Mouse (Mus musculus) neural tube, embryonic 14.5 days (tissue): ENCODE data around the gene S100a2. TPM values are rescaled to one million over a fixed set of nuclear protein-coding genes. Genes with fewer than 3 reads are reported as not detected.
A peak's percentile ranks its signal among the peaks of the same experiment; 100 is the strongest.

Experiments
- ATAC-seq: fragments of 200-750 bp; cut with Nextera tagmentation; 2 replicates; pipeline ENCODE4 v1.8.0; 2017; ENCODE audit warnings: low read depth, mild to moderate bottlenecking, moderate TSS enrichment, moderate library complexity
- H3K27ac ChIP-seq: fragments of 300-500 bp; sonication (generic); 2 replicates; pipeline ENCODE4 v1.5.1; 2014; ENCODE audit warnings: low read depth, mild to moderate bottlenecking, control low read depth, low read length, moderate library complexity, mixed read lengths
- H3K27me3 ChIP-seq: fragments of 300-500 bp; sonication (generic); 2 replicates; pipeline ENCODE4 v1.6.1; 2014; ENCODE audit warnings: low read length; ENCODE audit not compliant: control insufficient read depth, insufficient read depth
- H3K36me3 ChIP-seq: fragments of 300-500 bp; sonication (generic); 2 replicates; pipeline ENCODE4 v1.6.1; 2014; ENCODE audit warnings: low read length, mixed read lengths; ENCODE audit not compliant: control insufficient read depth, insufficient read depth
- H3K4me1 ChIP-seq: fragments of 300-500 bp; sonication (generic); 2 replicates; pipeline ENCODE4 v1.6.1; 2014; ENCODE audit warnings: low read length; ENCODE audit not compliant: control insufficient read depth, insufficient read depth
- H3K4me2 ChIP-seq: fragments of 300-500 bp; sonication (generic); 2 replicates; pipeline ENCODE4 v1.6.1; 2014; ENCODE audit warnings: mild to moderate bottlenecking, low read depth, low read length, control low read depth
- H3K4me3 ChIP-seq: fragments of 300-500 bp; sonication (generic); 2 replicates; pipeline ENCODE4 v1.5.1; 2014; ENCODE audit warnings: low read depth, low read length, control low read depth, mixed read lengths
- H3K9ac ChIP-seq: fragments of 300-500 bp; sonication (generic); replicated peaks from 2 replicates; pipeline ENCODE4 v1.6.1; 2014; ENCODE audit warnings: low read depth, mild to moderate bottlenecking, control low read depth, low read length, mixed read lengths
- H3K9me3 ChIP-seq: fragments of 300-500 bp; sonication (generic); 2 replicates; pipeline ENCODE4 v1.6.1; 2016; ENCODE audit warnings: low read length; ENCODE audit not compliant: control insufficient read depth
- WGBS: fragments of 180-500 bp; shearing (Covaris S2); extraction: QIAGEN DNeasy Blood & Tissue Kit; methylation state at CpG from one replicate; pipeline ENCODE4 v1.1.7; 2014; 5-methylcytosine and 5-hydroxymethylcytosine counted together
- polyA plus RNA-seq: library from polyadenylated mRNA; unstranded; fragments of >200 nt; fragmentation: Nextera tagmentation; extraction: Ambion mirVana; gene quantifications from 2 replicates; pipeline ENCODE4 v1.2.1, GENCODE M21; 2014

Gene S100a2
- polyA plus RNA-seq, 1 experiment from 2014 or later, result not detected

DNA sequence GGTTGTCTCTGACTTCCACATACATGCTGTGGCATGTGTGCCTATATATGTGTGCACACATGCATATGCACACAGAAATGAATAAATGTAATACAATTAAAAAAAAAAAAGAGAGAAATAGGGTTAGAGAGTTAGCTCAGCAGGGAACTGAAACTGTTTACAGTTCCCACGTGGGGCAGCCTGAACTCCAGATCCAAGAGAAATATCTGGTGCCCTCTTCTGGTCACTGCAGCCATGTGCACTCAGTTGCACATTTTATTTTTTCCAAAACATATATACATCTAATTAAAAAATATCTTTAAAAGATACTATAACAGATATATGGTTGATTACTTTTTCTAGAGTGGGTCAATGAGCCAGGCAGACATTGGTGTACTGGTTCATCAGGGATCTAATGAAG, 27.5 kb downstream of the S100a2 start:
- Histone ChIP-seq H3K4me2 (no peak overlapping the region), H3K9ac (no peak overlapping the region), H3K27me3 (no peaks in the 10 kb centered on the region), H3K4me3 (no peak overlapping the region), H3K4me1 (no peaks in the 10 kb centered on the region; the same call in 1 of the 2 replicates), H3K36me3 (no peaks in the 10 kb centered on the region), H3K9me3 (no peaks in the 10 kb centered on the region), H3K27ac (no peak overlapping the region)
- ATAC-seq, result no peak
- WGBS, result 25% methylated on average over 1 of the region's 1 CpGs

DNA sequence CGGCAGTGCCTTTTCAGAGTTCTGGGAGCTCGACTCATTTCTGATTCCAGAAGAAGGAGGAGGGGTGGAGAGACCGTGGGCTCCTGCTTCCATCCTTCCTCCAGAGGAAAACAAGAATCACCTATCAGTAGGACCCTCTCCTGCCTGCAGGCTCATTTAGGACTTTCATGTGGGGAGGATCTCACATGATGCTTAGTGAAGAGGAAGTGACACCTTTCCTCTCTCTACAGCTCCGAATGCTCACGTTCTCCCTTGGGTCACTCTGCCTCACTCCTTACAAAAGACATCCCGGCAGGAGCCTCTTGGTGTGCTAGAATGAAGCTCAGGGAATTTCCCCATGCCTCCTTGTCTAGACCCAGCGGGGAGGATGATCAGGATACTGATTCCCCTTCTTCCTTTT, 31.5 kb downstream of the S100a2 start:
- no peaks in the 10 kb centered on the region for H3K9me3 ChIP-seq
- H3K9ac ChIP-seq, result no peak overlapping the region
- 64% methylated on average over 7 of the region's 7 CpGs for WGBS
- no peak overlapping the region for H3K4me3 ChIP-seq
- H3K4me1 ChIP-seq, result peaks cover 8% of the 10 kb centered on the region; the same call in 1 of the 2 replicates
- no peak overlapping the region for H3K4me2 ChIP-seq
- no peaks in the 10 kb centered on the region for H3K36me3 ChIP-seq
- ATAC-seq, result no peak
- H3K27ac ChIP-seq, result no peak overlapping the region
- no peaks in the 10 kb centered on the region for H3K27me3 ChIP-seq

DNA sequence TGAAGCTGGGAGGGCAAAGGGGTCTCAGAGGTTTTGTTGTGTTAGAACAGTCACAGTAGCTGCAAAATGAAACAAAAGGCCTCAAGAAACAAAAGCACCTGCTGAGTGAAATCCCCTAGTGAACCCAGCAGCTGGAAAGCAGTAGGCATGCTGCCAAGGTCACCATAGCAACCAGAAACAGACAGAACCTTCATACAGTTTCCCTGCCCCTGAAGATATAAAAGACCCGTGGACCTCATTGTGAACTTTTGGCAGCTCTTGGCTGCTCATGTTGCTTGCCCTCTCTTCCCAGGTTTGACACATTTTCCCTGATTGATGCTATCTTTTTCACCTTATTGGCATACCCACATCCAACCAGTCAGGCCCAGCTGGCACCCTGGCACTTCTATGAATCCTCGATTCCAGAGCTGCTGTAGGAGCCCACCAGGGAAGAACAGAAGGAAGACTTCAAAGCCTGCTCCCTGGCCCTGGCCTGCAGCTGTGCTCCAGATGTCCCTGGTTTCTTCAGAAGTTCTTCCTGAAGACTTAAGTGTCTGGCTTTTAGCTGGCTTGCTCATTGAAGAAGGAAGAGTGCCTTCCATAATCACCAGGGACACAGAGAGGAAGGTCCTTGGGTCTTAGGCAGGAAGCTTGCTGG, 33.5 kb downstream of the S100a2 start:
- H3K27me3 ChIP-seq, result no peaks in the 10 kb centered on the region
- H3K27ac ChIP-seq, result no peak overlapping the region
- H3K9ac ChIP-seq, result no peak overlapping the region
- no peak overlapping the region for H3K4me3 ChIP-seq
- peak; percentile 66 for ATAC-seq
- H3K9me3 ChIP-seq, result no peaks in the 10 kb centered on the region
- no peak overlapping the region for H3K4me2 ChIP-seq
- H3K36me3 ChIP-seq, result no peaks in the 10 kb centered on the region
- WGBS, result 10% methylated on average over 2 of the region's 2 CpGs
- peaks cover 8% of the 10 kb centered on the region; the same call in 1 of the 2 replicates for H3K4me1 ChIP-seq

DNA sequence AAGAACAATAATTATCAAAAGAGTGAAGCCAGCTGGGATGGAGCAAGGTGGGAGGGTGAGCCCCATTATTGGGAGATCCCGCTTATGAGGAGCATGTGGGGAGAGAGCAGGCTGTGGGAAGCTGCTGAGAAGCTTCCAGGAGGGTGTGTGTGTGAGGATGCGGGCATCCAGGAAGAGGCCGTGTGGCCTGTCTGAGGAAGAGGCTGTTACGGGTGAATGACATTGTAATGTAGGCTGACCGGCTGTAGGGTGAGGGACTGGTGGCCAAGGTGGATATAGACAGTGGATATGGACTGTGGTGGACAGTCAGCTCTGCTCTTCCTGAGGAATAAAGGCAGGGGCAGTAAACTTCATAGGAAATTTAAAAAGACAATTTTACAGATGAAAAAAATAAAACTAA, 35.4 kb downstream of the S100a2 start:
- H3K9me3 ChIP-seq, result no peaks in the 10 kb centered on the region
- H3K9ac ChIP-seq, result no peak overlapping the region
- peaks cover 8% of the 10 kb centered on the region; the same call in 1 of the 2 replicates for H3K4me1 ChIP-seq
- no peak for ATAC-seq
- H3K27ac ChIP-seq, result no peak overlapping the region
- WGBS, result 77% methylated on average over 5 of the region's 5 CpGs
- no peak overlapping the region for H3K4me3 ChIP-seq
- H3K4me2 ChIP-seq, result no peak overlapping the region
- no peaks in the 10 kb centered on the region for H3K36me3 ChIP-seq
- H3K27me3 ChIP-seq, result no peaks in the 10 kb centered on the region

DNA sequence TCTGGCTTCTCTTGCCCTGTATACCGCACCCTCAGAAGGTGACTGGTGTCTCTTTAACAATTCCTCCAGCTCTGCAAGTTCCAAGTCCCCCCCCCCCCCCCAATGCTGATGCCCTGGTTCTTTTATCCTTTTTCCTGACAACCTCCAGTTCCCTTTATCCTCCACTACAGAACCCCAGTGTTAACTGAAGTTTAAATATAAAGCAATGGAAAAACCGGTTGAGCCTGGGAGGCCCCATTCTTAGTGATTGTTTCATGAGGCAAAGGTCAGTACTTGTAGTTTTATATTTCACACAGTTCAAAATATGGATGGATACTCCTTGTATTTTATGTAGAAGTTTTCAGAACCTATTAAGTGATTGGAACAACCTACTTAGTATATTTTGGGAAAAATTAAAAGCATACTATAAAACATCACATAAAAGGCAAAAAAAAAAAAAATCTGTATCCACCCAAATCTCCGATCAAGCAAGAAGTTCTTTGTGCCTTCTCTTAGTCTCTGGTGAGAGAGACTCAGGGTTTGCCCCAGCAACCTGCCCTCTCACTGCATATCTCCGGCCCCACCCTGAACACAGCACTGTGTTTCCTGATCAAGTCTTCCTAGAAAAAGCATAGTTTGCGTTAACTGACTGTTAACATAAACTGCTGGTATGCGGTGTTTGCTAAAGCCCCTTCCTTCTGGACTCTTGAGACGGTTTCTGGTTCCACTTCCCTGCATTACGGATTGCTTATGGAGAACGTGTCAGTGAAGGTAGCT, 36.4 kb downstream of the S100a2 start:
- no peak overlapping the region for H3K4me3 ChIP-seq
- H3K4me2 ChIP-seq, result no peak overlapping the region
- H3K27me3 ChIP-seq, result no peaks in the 10 kb centered on the region
- H3K9me3 ChIP-seq, result no peaks in the 10 kb centered on the region
- H3K27ac ChIP-seq, result no peak overlapping the region
- peaks cover 8% of the 10 kb centered on the region; the same call in 1 of the 2 replicates for H3K4me1 ChIP-seq
- 88% methylated on average over 9 of the region's 9 CpGs for WGBS
- no peak overlapping the region for H3K9ac ChIP-seq
- no peak for ATAC-seq
- no peaks in the 10 kb centered on the region for H3K36me3 ChIP-seq

DNA sequence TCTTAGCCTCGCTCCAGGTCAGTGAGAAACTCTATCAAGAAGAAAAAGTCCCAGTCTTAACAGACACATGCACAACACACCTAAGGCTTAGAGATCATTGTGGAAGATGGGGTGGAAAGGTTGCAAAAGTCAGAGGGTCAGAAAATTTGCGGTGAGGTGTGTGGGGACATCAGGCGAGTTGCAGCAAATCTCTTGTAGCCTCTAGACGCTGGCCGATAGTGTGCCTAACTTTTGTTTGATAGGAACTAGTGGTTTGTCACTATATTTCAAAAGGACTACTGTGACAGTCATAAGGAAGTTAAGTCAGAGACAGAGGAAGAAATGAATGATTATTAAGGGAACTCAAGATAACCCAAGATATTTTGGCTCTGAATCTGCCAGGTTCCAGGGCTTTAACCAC, 37.3 kb downstream of the S100a2 start:
- no peak overlapping the region for H3K4me3 ChIP-seq
- no peak overlapping the region for H3K4me2 ChIP-seq
- H3K9ac ChIP-seq, result no peak overlapping the region
- H3K27ac ChIP-seq, result no peak overlapping the region
- H3K36me3 ChIP-seq, result no peaks in the 10 kb centered on the region
- WGBS, result 95% methylated on average over 5 of the region's 5 CpGs
- no peaks in the 10 kb centered on the region for H3K27me3 ChIP-seq
- ATAC-seq, result no peak
- no peaks in the 10 kb centered on the region for H3K9me3 ChIP-seq
- peaks cover 8% of the 10 kb centered on the region; the same call in 1 of the 2 replicates for H3K4me1 ChIP-seq

DNA sequence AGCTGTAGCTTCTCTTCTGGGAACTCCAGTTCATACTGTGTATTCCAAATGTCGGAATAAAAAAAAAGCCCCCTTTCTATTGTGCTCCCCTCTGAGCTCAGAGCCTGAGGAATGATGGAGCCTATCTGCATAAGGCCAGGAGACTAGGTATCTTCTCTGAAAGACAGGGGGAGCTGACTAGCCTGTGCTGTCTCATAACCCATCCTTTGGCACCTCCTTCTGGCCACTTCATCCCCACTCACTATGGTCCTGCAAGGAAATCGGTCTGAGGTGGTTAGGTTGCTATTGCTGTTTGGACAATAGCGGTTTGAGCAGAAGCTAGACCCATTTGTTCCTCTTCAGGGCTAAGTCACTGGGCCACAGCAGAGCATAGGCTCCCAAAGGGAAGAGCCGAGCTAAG, 37.8 kb downstream of the S100a2 start:
- no peak for ATAC-seq
- Histone ChIP-seq H3K4me2 (no peak overlapping the region), H3K9me3 (no peaks in the 10 kb centered on the region), H3K27ac (no peak overlapping the region), H3K4me3 (no peak overlapping the region), H3K4me1 (peaks cover 8% of the 10 kb centered on the region; the same call in 1 of the 2 replicates), H3K36me3 (no peaks in the 10 kb centered on the region), H3K27me3 (no peaks in the 10 kb centered on the region), H3K9ac (no peak overlapping the region)
- WGBS, result 62% methylated on average over 4 of the region's 4 CpGs

DNA sequence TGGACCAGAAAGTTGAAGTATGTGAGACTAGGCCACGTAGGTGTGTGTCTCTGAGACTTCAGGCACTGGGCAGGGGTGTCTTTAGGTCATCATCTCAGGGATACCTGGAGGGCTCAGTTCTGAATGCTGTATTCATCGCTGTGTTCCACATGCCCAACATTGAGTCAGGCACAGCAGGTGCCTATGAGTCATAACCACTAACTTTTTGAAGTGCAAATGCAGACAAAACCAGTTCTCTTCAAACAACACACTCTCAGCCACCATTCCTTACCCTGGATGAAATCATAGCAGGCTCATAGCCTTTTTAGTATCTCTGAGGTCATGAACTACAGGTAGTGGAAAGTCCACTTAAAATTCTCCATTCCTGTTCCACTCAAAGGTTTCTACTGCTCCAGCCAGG, 39.3 kb downstream of the S100a2 start:
- Histone ChIP-seq H3K4me3 (no peak overlapping the region), H3K27me3 (no peaks in the 10 kb centered on the region), H3K4me2 (no peak overlapping the region), H3K9ac (no peak overlapping the region), H3K9me3 (no peaks in the 10 kb centered on the region), H3K36me3 (no peaks in the 10 kb centered on the region), H3K27ac (no peak overlapping the region), H3K4me1 (peaks cover under 1% of the 10 kb centered on the region; the same call in 1 of the 2 replicates)
- ATAC-seq, result no peak
- 75% methylated on average over 2 of the region's 2 CpGs for WGBS

DNA sequence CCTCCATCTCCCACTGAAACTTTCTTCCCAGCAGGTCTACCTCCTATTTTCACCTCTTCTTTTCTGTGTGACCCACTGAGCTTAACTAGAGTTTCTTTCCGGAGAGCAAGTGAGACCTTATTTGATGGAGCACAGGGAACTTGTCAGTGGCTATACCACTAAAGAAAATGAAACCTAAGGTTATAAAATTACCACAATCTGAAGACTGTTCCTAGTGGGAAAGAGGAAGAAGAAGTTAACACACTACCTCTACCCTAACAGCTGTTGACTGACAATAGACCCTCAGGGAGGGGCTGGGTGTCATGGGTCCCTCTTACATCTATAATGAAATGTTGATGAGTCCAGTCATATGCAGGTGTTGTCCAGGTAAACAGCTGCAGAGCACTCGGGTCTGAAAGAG, 41.9 kb downstream of the S100a2 start:
- Histone ChIP-seq H3K36me3 (no peaks in the 10 kb centered on the region), H3K27me3 (no peaks in the 10 kb centered on the region), H3K9ac (no peak overlapping the region), H3K9me3 (no peaks in the 10 kb centered on the region), H3K4me2 (no peak overlapping the region), H3K4me1 (no peaks in the 10 kb centered on the region), H3K27ac (no peak overlapping the region), H3K4me3 (no peak overlapping the region)
- no peak for ATAC-seq
- 90% methylated on average over 2 of the region's 2 CpGs for WGBS
